Mouse (Mus musculus) liver, embryonic 11.5 days (tissue): Measurements from ENCODE around the gene Eml3. TPM values are rescaled to one million over a fixed set of nuclear protein-coding genes. Genes with fewer than 3 reads are reported as not detected.
A peak's percentile ranks its signal among the peaks of the same experiment; 100 is the strongest.
"Not testable (repeated sequence)": the region's sequence is repeated elsewhere in the genome, so short reads cannot be mapped to it uniquely, and the experiment has no call there.

Experiments used
- ATAC-seq: fragments of 200-750 bp; cut with Nextera tagmentation; replicated peaks from 2 replicates; pipeline ENCODE4 v1.8.0; 2017; ENCODE audit warnings: moderate number of reproducible peaks, mild to moderate bottlenecking, moderate TSS enrichment, moderate library complexity; ENCODE audit not compliant: low FRiP score
- DNase-seq: peaks from one replicate; pipeline ENCODE4 v3.0.0-alpha.2; 2017; ENCODE audit warnings: low spot score
- H3K27ac ChIP-seq: fragments of 300-500 bp; sonication (generic); 2 replicates; pipeline ENCODE4 v1.5.1; 2014; ENCODE audit warnings: mild to moderate bottlenecking, low read depth, low read length, control low read depth
- H3K27me3 ChIP-seq: fragments of 300-500 bp; sonication (generic); replicated peaks from 2 replicates; pipeline ENCODE4 v1.6.1; 2014; ENCODE audit warnings: low read length, mixed read lengths; ENCODE audit not compliant: control insufficient read depth, insufficient read depth
- H3K36me3 ChIP-seq: fragments of 300-500 bp; sonication (generic); 2 replicates; pipeline ENCODE4 v1.6.1; 2014; ENCODE audit warnings: mild to moderate bottlenecking, low read length, moderate library complexity, mixed read lengths; ENCODE audit not compliant: control insufficient read depth, insufficient read depth
- H3K4me1 ChIP-seq: fragments of 300-500 bp; sonication (generic); replicated peaks from 2 replicates; pipeline ENCODE4 v1.6.1; 2014; ENCODE audit warnings: low read length, mixed read lengths; ENCODE audit not compliant: control insufficient read depth, insufficient read depth
- H3K4me2 ChIP-seq: fragments of 300-500 bp; sonication (generic); 2 replicates; pipeline ENCODE4 v1.6.1; 2014; ENCODE audit warnings: mild to moderate bottlenecking, control low read depth, moderate library complexity
- H3K4me3 ChIP-seq: fragments of 300-500 bp; sonication (generic); 2 replicates; pipeline ENCODE4 v1.5.1; 2014; ENCODE audit warnings: low read depth, low read length, control low read depth
- H3K9ac ChIP-seq: fragments of 300-500 bp; sonication (generic); 2 replicates; pipeline ENCODE4 v1.6.1; 2014; ENCODE audit warnings: low read depth, low read length, control low read depth
- H3K9me3 ChIP-seq: fragments of 300-500 bp; sonication (generic); 2 replicates; pipeline ENCODE4 v1.6.1; 2016; ENCODE audit warnings: low read length, inconsistent platforms, mixed read lengths; ENCODE audit not compliant: control insufficient read depth
- WGBS: fragments of 180-500 bp; shearing (Covaris S2); extraction: QIAGEN DNeasy Blood & Tissue Kit; methylation state at CpG from one replicate; pipeline ENCODE4 v1.1.7; 2014; 5-methylcytosine and 5-hydroxymethylcytosine counted together
- polyA plus RNA-seq: library from polyadenylated mRNA; unstranded; fragments of >200 nt; fragmentation: Nextera tagmentation; extraction: Ambion mirVana; gene quantifications from 2 replicates; pipeline ENCODE4 v1.2.1, GENCODE M21; 2014

The Eml3 gene
- polyA plus RNA-seq, 1 experiment from 2014 or later: 26.1 TPM

DNA sequence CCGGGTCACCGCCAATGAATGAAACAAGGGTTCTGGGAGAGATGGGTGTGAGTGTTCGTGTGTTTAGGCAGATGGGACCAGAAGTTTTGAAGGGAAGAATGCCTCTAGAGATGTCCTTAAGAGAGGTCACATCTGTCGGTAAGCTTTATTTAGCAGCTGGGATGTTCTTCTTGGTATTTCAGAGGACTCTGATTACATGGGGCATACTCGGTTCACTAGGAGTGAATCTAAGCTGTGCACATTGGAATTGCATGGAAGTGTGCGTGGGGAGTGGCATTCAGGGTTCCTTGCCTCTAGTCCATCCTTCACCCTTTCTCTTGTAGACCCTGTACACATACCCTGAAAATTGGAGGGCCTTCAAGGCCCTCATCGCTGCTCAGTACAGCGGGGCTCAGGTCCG, 38.5 kb downstream of the Eml3 start:
- peak overlapping the region; percentile 97 for H3K9ac ChIP-seq
- 2% methylated on average over 9 of the region's 9 CpGs for WGBS
- H3K4me3 ChIP-seq: peak overlapping the region; percentile 82
- ATAC-seq (no peak), DNase-seq (no peak)
- peak overlapping the region; percentile 86 for H3K4me2 ChIP-seq
- H3K36me3 ChIP-seq: peaks cover 62% of the 10 kb centered on the region
- H3K27me3 ChIP-seq: no peaks in the 10 kb centered on the region
- peaks cover 3% of the 10 kb centered on the region for H3K4me1 ChIP-seq
- H3K27ac ChIP-seq: peak overlapping the region; percentile 58
- no peaks in the 10 kb centered on the region for H3K9me3 ChIP-seq

DNA sequence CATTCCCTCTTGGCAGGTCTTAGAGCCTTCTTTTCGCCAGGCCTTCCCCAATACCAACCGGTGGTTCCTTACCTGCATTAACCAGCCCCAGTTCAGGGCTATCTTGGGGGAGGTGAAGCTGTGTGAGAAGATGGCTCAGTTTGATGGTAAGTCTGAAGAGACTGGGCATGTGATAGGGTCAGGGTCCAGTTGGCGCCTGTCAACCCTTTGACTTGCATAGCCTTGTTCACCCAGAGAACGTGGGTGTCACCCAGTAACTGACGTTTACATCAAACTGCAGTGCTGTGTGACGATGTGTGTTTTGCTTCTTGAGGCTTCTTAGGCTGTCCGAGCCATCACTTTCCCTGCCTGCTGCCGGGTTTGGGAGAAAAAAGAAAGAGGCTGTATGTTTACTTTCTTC, 43.1 kb downstream of the Eml3 start:
- whole genome bisulfite sequencing: 84% methylated on average over 8 of the region's 8 CpGs
- H3K4me3 ChIP-seq: not testable (repeated sequence)

DNA sequence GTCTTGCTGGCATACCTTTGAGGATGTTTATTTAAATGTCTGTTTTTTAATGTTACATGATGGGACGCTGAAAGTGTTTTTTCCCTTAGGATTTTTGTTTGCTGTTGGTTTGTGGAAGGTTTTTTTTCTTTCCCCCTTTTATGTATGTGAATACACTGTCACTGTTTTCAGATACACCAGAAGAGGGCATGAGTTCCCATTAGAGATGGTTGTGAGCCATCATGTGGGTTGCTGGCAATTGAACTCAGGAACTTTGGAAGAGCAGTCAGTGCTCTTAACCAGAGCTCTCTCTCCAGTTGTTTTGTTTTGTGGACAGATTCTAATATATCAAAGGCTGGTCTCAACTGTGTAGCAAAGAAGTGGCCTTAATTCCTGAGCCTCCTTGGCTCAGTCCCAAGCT, 45.3 kb downstream of the Eml3 start:
- no peak overlapping the region for H3K27ac ChIP-seq
- H3K9me3 ChIP-seq: no peaks in the 10 kb centered on the region
- ATAC-seq (no peak), DNase-seq (no peak)
- H3K36me3 ChIP-seq: peaks cover 86% of the 10 kb centered on the region
- H3K27me3 ChIP-seq: no peaks in the 10 kb centered on the region
- H3K4me2 ChIP-seq: no peak overlapping the region
- no peak overlapping the region for H3K4me3 ChIP-seq
- H3K4me1 ChIP-seq: no peaks in the 10 kb centered on the region
- whole genome bisulfite sequencing: 80% methylated on average over 1 of the region's 1 CpGs
- H3K9ac ChIP-seq: no peak overlapping the region

More for the DNA sequence above, 43.1 kb downstream of the Eml3 start:
- not testable (repeated sequence) for H3K4me1 ChIP-seq, H3K27me3 ChIP-seq, H3K9ac ChIP-seq, H3K27ac ChIP-seq, H3K9me3 ChIP-seq, H3K4me2 ChIP-seq, ATAC-seq, DNase-seq
- H3K36me3 ChIP-seq: peaks cover 70% of the 10 kb centered on the region

DNA sequence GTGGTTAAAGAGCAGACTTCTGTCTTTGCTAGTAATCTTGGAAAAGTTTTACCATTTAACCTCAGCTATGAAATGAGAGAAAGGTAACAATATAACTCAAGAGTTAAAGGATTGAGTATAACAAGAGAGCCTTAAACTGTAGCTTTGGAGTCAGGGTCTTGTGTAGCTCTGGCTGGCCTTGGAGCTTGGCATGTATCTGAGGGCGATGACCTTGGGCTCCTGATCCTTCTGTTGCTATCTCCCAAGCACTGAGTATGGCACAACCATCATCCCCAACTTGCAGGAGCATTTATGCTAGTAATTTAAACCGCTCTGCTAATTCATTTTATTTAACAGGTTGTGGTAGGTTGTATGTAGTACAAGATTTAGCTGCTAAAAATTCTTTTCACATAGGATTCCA, 46.1 kb downstream of the Eml3 start:
- 95% methylated on average over 2 of the region's 2 CpGs for WGBS
- Histone ChIP-seq H3K27ac (no peak overlapping the region), H3K4me2 (no peak overlapping the region), H3K9me3 (no peaks in the 10 kb centered on the region), H3K4me1 (no peaks in the 10 kb centered on the region), H3K36me3 (peaks cover 83% of the 10 kb centered on the region), H3K9ac (no peak overlapping the region), H3K4me3 (no peak overlapping the region), H3K27me3 (no peaks in the 10 kb centered on the region)
- ATAC-seq (no peak), DNase-seq (no peak)

DNA sequence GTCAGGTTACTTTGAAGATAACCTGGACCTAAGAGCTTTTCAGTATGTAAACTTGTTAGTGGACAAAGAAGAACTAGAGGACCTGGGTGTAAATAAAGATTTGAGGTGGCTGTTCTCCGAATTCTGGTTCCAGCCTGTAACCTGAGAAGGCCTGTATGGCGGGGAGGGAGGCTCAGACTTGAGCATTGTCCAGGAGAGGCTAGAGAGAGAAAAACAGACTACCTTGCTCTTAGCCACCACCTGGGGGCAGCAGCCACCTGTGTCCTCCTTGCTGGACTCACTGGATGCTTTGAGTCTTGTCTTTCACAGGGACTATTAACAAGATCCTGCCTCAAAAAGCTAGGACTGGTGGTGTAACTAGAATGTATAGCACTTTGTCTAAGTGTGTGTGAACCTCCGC, 47.2 kb downstream of the Eml3 start:
- no peaks in the 10 kb centered on the region; the same call in 1 of the 2 replicates for H3K4me1 ChIP-seq
- DNase-seq (no peak), ATAC-seq (0 out of 2 replicates have a peak, but pooled peaks have one; percentile 38)
- peaks cover 73% of the 10 kb centered on the region for H3K36me3 ChIP-seq
- H3K9me3 ChIP-seq: no peaks in the 10 kb centered on the region
- no peak overlapping the region for H3K4me2 ChIP-seq
- H3K9ac ChIP-seq: no peak overlapping the region
- H3K27ac ChIP-seq: no peak overlapping the region; the same call in none of the 2 replicates
- 57% methylated on average over 3 of the region's 3 CpGs for WGBS
- no peaks in the 10 kb centered on the region for H3K27me3 ChIP-seq
- no peak overlapping the region for H3K4me3 ChIP-seq

DNA sequence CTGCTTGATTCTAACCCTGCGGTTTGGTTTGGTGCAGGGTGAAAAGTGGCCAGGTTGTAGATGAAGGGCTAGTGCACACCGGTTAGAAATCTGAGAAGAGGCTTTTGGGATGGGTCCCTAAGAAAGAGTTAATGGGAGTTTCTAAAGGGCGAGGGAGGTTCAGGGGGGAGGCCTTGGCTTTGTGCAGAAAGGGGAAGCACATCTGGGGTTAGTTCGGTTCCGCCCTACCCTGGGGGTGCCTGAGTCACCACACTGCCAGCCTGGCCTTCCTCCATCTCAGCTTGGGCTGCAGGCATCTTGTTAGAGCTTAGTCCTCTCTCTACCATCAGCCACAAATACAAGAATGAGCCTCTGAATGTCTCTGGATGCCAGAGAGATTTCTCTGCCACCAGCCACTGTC, 51.4 kb downstream of the Eml3 start:
- H3K27me3 ChIP-seq: no peaks in the 10 kb centered on the region
- no peak overlapping the region for H3K9ac ChIP-seq
- peaks cover 23% of the 10 kb centered on the region for H3K4me1 ChIP-seq
- no peak overlapping the region for H3K4me3 ChIP-seq
- ATAC-seq: no peak
- no peak overlapping the region for H3K27ac ChIP-seq
- peaks cover 41% of the 10 kb centered on the region for H3K36me3 ChIP-seq
- H3K4me2 ChIP-seq: no peak overlapping the region
- WGBS: 36% methylated on average over 5 of the region's 5 CpGs
- DNase-seq: no peak
- H3K9me3 ChIP-seq: no peaks in the 10 kb centered on the region

DNA sequence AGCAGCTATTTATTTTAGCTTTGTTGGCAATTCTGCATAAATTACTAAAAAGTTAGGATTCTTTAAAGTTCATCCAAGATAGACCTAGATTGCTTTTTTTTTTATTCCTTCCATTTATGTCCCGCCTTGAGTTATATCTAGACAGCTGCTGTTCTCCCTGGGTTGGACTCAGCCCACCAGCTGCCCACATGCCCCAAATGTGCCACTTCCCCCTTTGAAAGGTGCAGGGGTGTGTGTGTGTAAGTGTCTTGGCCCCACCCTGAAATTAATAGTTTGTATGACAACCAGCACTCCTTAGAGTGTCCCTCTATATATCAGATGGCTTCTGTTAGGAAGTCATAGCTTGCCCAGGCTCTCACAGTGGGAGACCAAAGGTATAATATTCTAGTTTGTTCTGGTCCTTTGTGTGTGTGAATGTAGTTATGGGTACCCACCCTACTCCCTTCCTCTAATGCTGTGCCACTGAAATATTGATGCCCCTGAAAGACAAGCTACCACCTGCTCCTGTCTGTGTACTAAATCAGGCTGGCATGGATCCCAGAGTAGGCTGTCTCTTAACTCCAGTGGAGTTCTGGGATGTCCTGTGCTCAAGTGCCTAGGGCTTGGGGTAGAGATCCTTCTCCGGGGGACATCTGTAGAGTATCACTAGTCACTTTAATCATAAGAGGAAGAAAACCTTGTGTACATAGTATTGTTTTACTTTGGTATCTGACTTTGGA, 52.3 kb downstream of the Eml3 start:
- Histone ChIP-seq H3K9ac (no peak overlapping the region), H3K9me3 (no peaks in the 10 kb centered on the region), H3K27ac (no peak overlapping the region), H3K4me3 (no peak overlapping the region), H3K36me3 (peaks cover 33% of the 10 kb centered on the region), H3K4me1 (peaks cover 23% of the 10 kb centered on the region), H3K27me3 (no peaks in the 10 kb centered on the region), H3K4me2 (no peak overlapping the region)
- ATAC-seq (no peak), DNase-seq (no peak)
- 65% methylated on average over 2 of the region's 2 CpGs for WGBS

DNA sequence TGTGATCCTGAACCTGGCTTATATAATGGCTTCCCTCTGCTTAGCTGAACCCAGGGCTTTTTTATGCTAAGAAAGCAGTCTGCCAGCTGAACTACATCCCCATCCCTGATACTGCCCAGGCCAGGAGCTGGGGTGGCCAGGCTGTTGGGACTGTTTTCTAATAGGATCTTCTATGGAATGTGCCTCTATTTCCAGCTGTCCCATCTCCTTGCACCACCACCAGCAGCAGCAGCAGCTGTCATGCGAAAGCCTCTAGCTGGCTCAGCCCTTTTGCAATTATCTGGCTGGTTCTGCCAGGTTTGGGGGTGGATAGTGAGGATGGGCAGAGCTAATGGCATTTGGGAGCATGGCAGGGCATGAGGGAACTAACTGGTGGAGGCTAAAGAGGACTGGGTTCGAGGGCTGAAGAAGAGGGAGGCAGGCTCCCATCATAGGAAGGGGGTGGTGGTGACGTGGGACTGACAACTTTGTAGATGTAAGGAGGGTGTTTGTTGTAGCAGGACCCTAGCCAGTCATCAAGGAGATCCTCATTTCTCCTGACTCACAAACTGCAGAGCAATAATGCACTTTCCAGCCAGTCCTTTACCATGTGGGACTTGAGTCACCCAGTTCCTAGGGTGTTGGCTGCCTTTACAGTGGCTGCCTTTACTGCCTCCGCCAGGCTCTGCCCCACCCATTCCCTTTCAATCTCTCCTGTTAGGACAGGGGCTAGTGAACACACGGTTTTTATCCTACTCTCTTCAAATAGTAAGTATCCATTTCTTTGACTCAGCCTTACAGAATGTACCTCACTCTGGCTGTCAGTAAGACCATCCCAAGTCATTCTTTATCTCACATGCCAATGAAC, 53.2 kb downstream of the Eml3 start:
- Histone ChIP-seq H3K9ac (no peak overlapping the region), H3K4me3 (no peak overlapping the region), H3K4me2 (no peak overlapping the region), H3K9me3 (no peaks in the 10 kb centered on the region), H3K36me3 (peaks cover 26% of the 10 kb centered on the region), H3K4me1 (peaks cover 23% of the 10 kb centered on the region), H3K27me3 (no peaks in the 10 kb centered on the region), H3K27ac (no peak overlapping the region)
- 35% methylated on average over 5 of the region's 5 CpGs for WGBS
- ATAC-seq: 0 out of 2 replicates have a peak, but pooled peaks have one; percentile 22
- DNase-seq: no peak
